Mouse (Mus musculus): ENCODE data around the gene Mrpl18. TPM values are rescaled to one million over a fixed set of nuclear protein-coding genes. Genes with fewer than 3 reads are reported as not detected.

The Mrpl18 gene
- polyA plus RNA-seq, 1 experiment from 2014 or later, result 187 TPM

GRCm38 (mm10) chr17:12887021-12887775 lies 28.9 kb downstream of the Mrpl18 start:
- Histone ChIP-seq H3K36me3 (peaks cover 6% of the 10 kb centered on the region; the same call in 1 of the 2 replicates), H3K27ac (ENCODE audit: poor library complexity, severe bottlenecking) (no peak overlapping the region), H3K4me3 (no peak overlapping the region), H3K4me1 (replicated peaks) (peaks cover 18% of the 10 kb centered on the region), H3K4me2 (no peak overlapping the region), H3K9ac (no peak overlapping the region), H3K9me3 (replicated peaks) (no peaks in the 10 kb centered on the region), H3K27me3 (replicated peaks) (no peaks in the 10 kb centered on the region)
- 73% methylated on average over 15 of the region's 15 CpGs for WGBS
- ATAC-seq (ENCODE audit: insufficient number of reproducible peaks, low FRiP score), result no peak

GRCm38 (mm10) chr17:12886620-12887019 lies 29.5 kb downstream of the Mrpl18 start:
- H3K4me3 ChIP-seq, result no peak overlapping the region
- H3K9ac ChIP-seq, result no peak overlapping the region
- no peak for ATAC-seq (ENCODE audit: insufficient number of reproducible peaks, low FRiP score)
- no peaks in the 10 kb centered on the region for H3K9me3 ChIP-seq (replicated peaks)
- H3K4me1 ChIP-seq (replicated peaks), result peaks cover 12% of the 10 kb centered on the region
- no peak overlapping the region for H3K27ac ChIP-seq (ENCODE audit: poor library complexity, severe bottlenecking)
- H3K36me3 ChIP-seq, result peaks cover 6% of the 10 kb centered on the region; the same call in 1 of the 2 replicates
- no peaks in the 10 kb centered on the region for H3K27me3 ChIP-seq (replicated peaks)
- WGBS, result 43% methylated on average over 6 of the region's 6 CpGs
- no peak overlapping the region for H3K4me2 ChIP-seq

DNA sequence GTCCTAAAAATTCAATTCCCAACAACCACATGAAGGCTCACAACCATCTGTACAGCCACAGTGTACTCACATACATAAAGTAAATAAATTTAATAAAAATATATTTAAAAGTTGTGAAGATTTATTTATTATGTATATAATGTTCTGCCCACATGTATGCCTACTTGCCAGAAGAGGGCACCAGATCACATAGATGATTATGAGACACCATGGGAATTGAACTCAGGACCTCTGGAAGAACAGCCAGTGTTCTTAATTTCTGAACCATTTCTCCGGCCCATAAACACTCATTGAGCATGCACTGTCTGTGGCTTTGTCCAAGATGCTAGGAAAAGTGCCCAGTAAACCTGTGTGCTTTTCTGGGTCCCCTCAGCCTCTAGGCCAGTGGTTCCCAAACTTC lies 34.9 kb downstream of the Mrpl18 start:
- WGBS, result 95% methylated on average over 1 of the region's 1 CpGs
- Histone ChIP-seq H3K4me1 (replicated peaks) (no peaks in the 10 kb centered on the region), H3K9me3 (replicated peaks) (no peaks in the 10 kb centered on the region), H3K9ac (no peak overlapping the region), H3K4me3 (no peak overlapping the region), H3K27ac (ENCODE audit: poor library complexity, severe bottlenecking) (no peak overlapping the region), H3K27me3 (replicated peaks) (no peaks in the 10 kb centered on the region), H3K36me3 (no peaks in the 10 kb centered on the region), H3K4me2 (no peak overlapping the region)
- no peak for ATAC-seq (ENCODE audit: insufficient number of reproducible peaks, low FRiP score)

- ATAC-seq (ENCODE audit: insufficient number of reproducible peaks, low FRiP score), result no peak
- H3K9ac ChIP-seq, result 0 out of 2 replicates have a peak overlapping the region, but pooled peaks have one; percentile 52
- peak overlapping the region; percentile 64 for H3K4me2 ChIP-seq
- H3K36me3 ChIP-seq, result no peaks in the 10 kb centered on the region
- H3K4me1 ChIP-seq (replicated peaks), result no peaks in the 10 kb centered on the region
- H3K9me3 ChIP-seq (replicated peaks), result no peaks in the 10 kb centered on the region
- H3K27ac ChIP-seq (ENCODE audit: poor library complexity, severe bottlenecking), result no peak overlapping the region
- no peaks in the 10 kb centered on the region for H3K27me3 ChIP-seq (replicated peaks)
- peak overlapping the region; percentile 24 for H3K4me3 ChIP-seq
- 2% methylated on average over 14 of the region's 14 CpGs for WGBS
Observed at GRCm38 (mm10) chr17:12880178-12880577, 36.0 kb downstream of the Mrpl18 start.

DNA sequence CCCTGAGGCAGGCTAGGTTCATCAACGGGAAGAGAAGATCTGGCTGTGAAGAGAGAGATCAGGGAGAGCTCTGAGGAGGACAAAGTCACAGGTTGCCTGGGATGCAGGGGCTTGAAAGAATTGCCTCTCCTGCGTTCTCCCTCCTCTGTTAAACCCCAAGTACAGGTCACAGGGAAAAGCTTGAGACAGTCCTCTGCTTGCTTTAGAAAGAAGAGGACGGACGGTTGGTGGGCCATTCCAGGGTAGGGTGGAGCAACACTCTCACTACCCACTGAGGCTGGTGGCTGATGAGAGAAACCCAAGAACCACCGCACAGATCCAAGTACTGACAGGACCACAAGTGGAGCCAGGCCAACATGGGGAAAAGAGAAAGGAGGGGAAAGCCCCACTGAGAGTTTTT lies 40.4 kb downstream of the Mrpl18 start, which contains the start of gene Mrgprh:
Gene Mrgprh (plus strand): TSS at position 301 of the 400 bp plus-strand sequence.
- Histone ChIP-seq H3K4me3 (no peak within 1 kb of the TSS), H3K27ac (ENCODE audit: poor library complexity, severe bottlenecking) (no peak within 1 kb of the TSS), H3K27me3 (replicated peaks) (peaks cover 21% of the 10 kb centered on the region; the same call in 1 of the 2 replicates), H3K9me3 (replicated peaks) (no peaks in the 10 kb centered on the region), H3K4me1 (replicated peaks) (peaks cover 3% of the 10 kb centered on the region), H3K9ac (no peak within 1 kb of the TSS), H3K36me3 (no peaks in the 10 kb centered on the region), H3K4me2 (no peak within 1 kb of the TSS)
- 72% methylated on average over 5 of the region's 5 CpGs for WGBS
- ATAC-seq (ENCODE audit: insufficient number of reproducible peaks, low FRiP score), result no peak

DNA sequence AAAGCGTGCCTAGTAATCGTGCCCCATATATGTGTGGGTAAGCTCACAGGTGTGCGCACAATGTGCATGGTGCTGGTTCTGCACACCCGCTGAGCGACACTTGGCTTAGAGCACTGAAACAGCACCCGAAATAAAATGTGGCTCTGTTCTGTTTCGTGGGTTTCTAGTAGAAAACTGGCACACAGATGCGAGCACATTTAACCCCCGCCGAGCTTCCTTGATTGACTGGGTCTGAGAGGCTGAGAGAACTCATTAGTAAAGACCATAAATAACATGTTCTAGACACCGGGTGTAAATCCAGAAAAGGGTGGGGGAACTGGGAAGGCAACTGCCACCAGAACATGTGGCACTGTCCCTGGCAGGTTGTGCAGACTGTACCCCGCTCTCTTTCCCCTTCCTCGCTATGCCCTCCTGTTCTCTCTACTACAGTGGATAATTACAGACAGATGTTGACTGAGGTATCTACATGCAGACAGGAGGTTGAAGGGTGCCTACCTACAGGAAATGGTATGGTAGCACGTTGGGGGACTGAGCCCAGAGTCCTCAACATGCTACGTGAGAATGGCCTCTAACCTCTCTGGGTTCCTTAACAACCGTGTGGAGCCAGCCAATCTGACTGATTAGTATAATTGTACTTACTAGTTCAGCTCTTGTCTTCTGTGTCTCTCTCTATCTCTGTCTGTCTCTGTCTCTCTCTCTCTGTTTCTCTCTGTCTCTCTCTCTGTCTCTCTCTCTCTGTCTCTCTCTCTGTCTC lies 43.7 kb downstream of the Mrpl18 start:
- H3K9me3 ChIP-seq (replicated peaks), result no peaks in the 10 kb centered on the region
- no peak overlapping the region for H3K4me3 ChIP-seq
- no peak for ATAC-seq (ENCODE audit: insufficient number of reproducible peaks, low FRiP score)
- H3K9ac ChIP-seq, result no peak overlapping the region
- 69% methylated on average over 16 of the region's 16 CpGs for WGBS
- no peak overlapping the region for H3K27ac ChIP-seq (ENCODE audit: poor library complexity, severe bottlenecking)
- H3K27me3 ChIP-seq (replicated peaks), result peaks cover 21% of the 10 kb centered on the region
- peaks cover 19% of the 10 kb centered on the region for H3K4me1 ChIP-seq (replicated peaks)
- no peak overlapping the region for H3K4me2 ChIP-seq
- H3K36me3 ChIP-seq, result no peaks in the 10 kb centered on the region

- H3K9ac ChIP-seq, result no peak overlapping the region
- ATAC-seq (ENCODE audit: insufficient number of reproducible peaks, low FRiP score), result no peak
- H3K4me3 ChIP-seq, result no peak overlapping the region
- H3K4me1 ChIP-seq (replicated peaks), result peaks cover 25% of the 10 kb centered on the region
- H3K4me2 ChIP-seq, result peak overlapping the region; percentile 23; the same call in 1 of the 2 replicates
- 6% methylated on average over 4 of the region's 4 CpGs for WGBS
- no peaks in the 10 kb centered on the region for H3K36me3 ChIP-seq
- no peaks in the 10 kb centered on the region for H3K9me3 ChIP-seq (replicated peaks)
- H3K27me3 ChIP-seq (replicated peaks), result peaks cover 21% of the 10 kb centered on the region
- peak overlapping the region; percentile 31; the same call in 1 of the 2 replicates for H3K27ac ChIP-seq (ENCODE audit: poor library complexity, severe bottlenecking)
Observed at GRCm38 (mm10) chr17:12868640-12869039, 47.5 kb downstream of the Mrpl18 start.

DNA sequence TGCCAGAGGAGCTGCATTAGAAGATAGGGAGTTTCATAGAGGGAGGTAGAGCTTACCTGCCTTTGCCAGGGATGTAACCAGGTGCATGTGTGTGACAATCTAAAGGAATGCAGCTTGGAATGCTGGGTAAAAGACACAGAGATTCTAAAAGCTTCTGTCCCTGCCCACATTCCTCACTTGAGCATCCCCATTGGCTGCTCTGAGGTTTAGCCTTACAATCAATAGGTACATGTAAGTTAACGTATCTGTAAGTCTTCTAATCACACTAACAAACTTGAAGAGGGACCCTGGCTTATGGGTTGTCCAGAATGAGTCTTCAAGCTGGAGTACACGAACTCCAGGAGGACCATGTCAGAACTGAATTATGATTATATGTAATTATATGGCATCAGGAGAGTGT lies 48.1 kb downstream of the Mrpl18 start, which contains the start of gene Mas1:
Gene Mas1 (minus strand): TSS at position 101 of the 400 bp plus-strand sequence.
- H3K9ac ChIP-seq, result no peak within 1 kb of the TSS
- WGBS, result 35% methylated on average over 2 of the region's 2 CpGs
- H3K36me3 ChIP-seq, result no peaks in the 10 kb centered on the region
- H3K27ac ChIP-seq (ENCODE audit: poor library complexity, severe bottlenecking), result peak within 1 kb of the TSS; percentile 31; the same call in 1 of the 2 replicates
- H3K4me1 ChIP-seq (replicated peaks), result peaks cover 22% of the 10 kb centered on the region
- H3K4me2 ChIP-seq, result peak within 1 kb of the TSS; percentile 23; the same call in 1 of the 2 replicates
- ATAC-seq (ENCODE audit: insufficient number of reproducible peaks, low FRiP score), result no peak
- H3K4me3 ChIP-seq, result no peak within 1 kb of the TSS
- H3K27me3 ChIP-seq (replicated peaks), result peaks cover 21% of the 10 kb centered on the region
- H3K9me3 ChIP-seq (replicated peaks), result no peaks in the 10 kb centered on the region

DNA sequence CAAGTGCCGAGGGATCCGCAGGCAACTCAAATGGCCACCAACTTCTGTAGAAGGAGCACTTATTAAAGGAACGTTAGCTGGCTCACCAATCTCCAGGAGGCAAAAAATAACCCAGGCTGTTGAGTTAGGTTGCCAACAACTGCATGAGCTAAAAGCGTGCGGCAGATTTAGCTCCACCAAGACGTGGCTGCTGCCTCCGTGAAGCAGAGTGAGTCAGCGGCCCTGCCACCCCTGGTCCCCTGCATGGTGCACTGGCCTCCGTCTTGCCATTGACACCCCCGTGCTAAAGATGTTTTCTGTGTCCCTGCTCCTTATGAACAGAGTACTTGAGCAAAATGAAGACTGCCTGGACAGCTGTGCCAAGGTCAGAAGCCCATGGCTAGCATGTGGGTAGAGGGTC lies 49.3 kb downstream of the Mrpl18 start:
- H3K9me3 ChIP-seq (replicated peaks), result no peaks in the 10 kb centered on the region
- no peak overlapping the region for H3K4me2 ChIP-seq
- peaks cover 14% of the 10 kb centered on the region for H3K27me3 ChIP-seq (replicated peaks)
- H3K36me3 ChIP-seq, result no peaks in the 10 kb centered on the region
- H3K4me1 ChIP-seq (replicated peaks), result peaks cover 22% of the 10 kb centered on the region
- no peak overlapping the region for H3K4me3 ChIP-seq
- no peak for ATAC-seq (ENCODE audit: insufficient number of reproducible peaks, low FRiP score)
- no peak overlapping the region for H3K9ac ChIP-seq
- 48% methylated on average over 10 of the region's 10 CpGs for WGBS
- H3K27ac ChIP-seq (ENCODE audit: poor library complexity, severe bottlenecking), result no peak overlapping the region

DNA sequence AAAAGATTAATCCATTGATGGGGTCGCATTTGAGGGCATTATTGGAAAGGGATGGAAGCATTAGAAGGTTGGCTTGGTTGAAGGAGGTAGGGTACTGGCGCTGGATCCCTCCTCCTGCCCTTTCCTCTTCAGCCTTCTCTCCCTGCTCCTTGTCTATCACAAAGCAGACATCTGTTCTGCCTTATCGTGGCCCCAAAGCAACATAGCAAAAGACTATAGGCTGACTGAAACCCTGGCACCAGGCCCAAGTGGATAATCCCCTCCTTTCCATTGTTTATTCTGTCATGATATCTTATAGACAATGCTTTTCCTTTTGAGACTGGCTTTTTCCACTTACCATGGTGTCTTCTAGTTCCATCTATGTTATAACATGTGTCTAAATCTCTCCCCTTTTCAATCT lies 50.7 kb downstream of the Mrpl18 start:
- 53% methylated on average over 3 of the region's 3 CpGs for WGBS
- Histone ChIP-seq H3K36me3 (no peaks in the 10 kb centered on the region), H3K27me3 (replicated peaks) (peaks cover 5% of the 10 kb centered on the region; the same call in 1 of the 2 replicates), H3K4me3 (no peak overlapping the region), H3K4me2 (no peak overlapping the region), H3K9me3 (replicated peaks) (no peaks in the 10 kb centered on the region), H3K27ac (ENCODE audit: poor library complexity, severe bottlenecking) (no peak overlapping the region), H3K9ac (no peak overlapping the region), H3K4me1 (replicated peaks) (peaks cover 22% of the 10 kb centered on the region)
- 0 out of 2 replicates have a peak, but pooled peaks have one; percentile 46 for ATAC-seq (ENCODE audit: insufficient number of reproducible peaks, low FRiP score)

- no peak overlapping the region for H3K4me3 ChIP-seq
- no peak for ATAC-seq (ENCODE audit: insufficient number of reproducible peaks, low FRiP score)
- H3K4me1 ChIP-seq (replicated peaks), result peaks cover 22% of the 10 kb centered on the region
- 0 out of 2 replicates have a peak, but pooled peaks cover 5% of the 10 kb centered on the region for H3K27me3 ChIP-seq (replicated peaks)
- no peaks in the 10 kb centered on the region for H3K36me3 ChIP-seq
- no peak overlapping the region for H3K4me2 ChIP-seq
- no peak overlapping the region for H3K27ac ChIP-seq (ENCODE audit: poor library complexity, severe bottlenecking)
- H3K9me3 ChIP-seq (replicated peaks), result no peaks in the 10 kb centered on the region
- no peak overlapping the region for H3K9ac ChIP-seq
Observed at GRCm38 (mm10) chr17:12864111-12864510, 52.0 kb downstream of the Mrpl18 start.
